Mouse (Mus musculus) kidney, adult 2 months (tissue): Measurements from ENCODE around the gene Rasgrp2. TPM values are rescaled to one million over a fixed set of nuclear protein-coding genes. Genes with fewer than 3 reads are reported as not detected.

ENCODE experiments used
- DNase-seq: peaks from one replicate; pipeline ENCODE4 v3.0.0; 2021
- H3K27ac ChIP-seq: fragments of 200-500 bp; 2 replicates; pipeline ENCODE4 v1.5.1; 2012; ENCODE audit warnings: low read depth, low read length, control low read depth, inconsistent platforms; ENCODE audit not compliant: insufficient read depth
- H3K27me3 ChIP-seq: fragments of 200-500 bp; replicated peaks from 2 replicates; pipeline ENCODE4 v1.6.1; 2012; ENCODE audit warnings: mild to moderate bottlenecking, moderate library complexity, low read length, inconsistent platforms; ENCODE audit not compliant: control insufficient read depth, insufficient read depth
- H3K36me3 ChIP-seq: fragments of 200-500 bp; 2 replicates; pipeline ENCODE4 v1.6.1; 2012; ENCODE audit warnings: mild to moderate bottlenecking, moderate library complexity, low read length, inconsistent platforms; ENCODE audit not compliant: control insufficient read depth, insufficient read depth
- H3K4me1 ChIP-seq: fragments of 200-500 bp; 2 replicates; pipeline ENCODE4 v1.6.1; 2011; ENCODE audit warnings: low read length; ENCODE audit not compliant: control insufficient read depth, insufficient read depth
- H3K4me3 ChIP-seq: fragments of 200-500 bp; 2 replicates; pipeline ENCODE4 v1.5.1; 2011; ENCODE audit warnings: mild to moderate bottlenecking, low read depth, low read length, control low read depth; ENCODE audit not compliant: insufficient read depth
- CTCF ChIP-seq: fragments of 200-500 bp; conservative IDR thresholded peaks from 2 replicates; pipeline ENCODE4 v1.5.1; 2011; ENCODE audit warnings: low read depth, mild to moderate bottlenecking, control low read depth, low read length, moderate library complexity, mixed read lengths; ENCODE audit not compliant: insufficient read depth, insufficient read length
- POLR2A ChIP-seq: fragments of 200-500 bp; IDR thresholded peaks from one replicate; pipeline ENCODE4 v1.6.1; 2011; ENCODE audit warnings: low read depth, low read length, control low read depth
- WGBS: fragments of 180-500 bp; shearing (Covaris S2); methylation state at CpG from one replicate; pipeline ENCODE4 v1.1.7; 2018; 5-methylcytosine and 5-hydroxymethylcytosine counted together
- polyA plus RNA-seq: library from polyadenylated mRNA; depleted of rRNA; stranded (reverse); fragments of >200 nt; gene quantifications from 2 replicates; pipeline ENCODE4 v1.2.3, GENCODE M21; 2012

The Rasgrp2 gene
- polyA plus RNA-seq, 1 experiment = 90.0 TPM

GRCm38 (mm10) chr19:6401131-6401815, 2.1 kb downstream of the Rasgrp2 start:
- under 1% methylated on average over 32 of the region's 32 CpGs for WGBS
- peak; percentile 84 for DNase-seq
- TF ChIP-seq CTCF (peak; percentile 72), POLR2A (no peak)

GRCm38 (mm10) chr19:6401951-6402350, 2.8 kb downstream of the Rasgrp2 start:
- Histone ChIP-seq H3K27me3 (no peaks in the 10 kb centered on the region; the same call in 1 of the 2 replicates), H3K27ac (peak overlapping the region; percentile 80), H3K4me1 (no peaks in the 10 kb centered on the region), H3K4me3 (peak overlapping the region; percentile 59), H3K36me3 (no peaks in the 10 kb centered on the region)
- 19% methylated on average over 9 of the region's 9 CpGs for WGBS
- peak; percentile 79 for DNase-seq
- TF ChIP-seq CTCF (no peak), POLR2A (no peak)

More at GRCm38 (mm10) chr19:6401131-6401815, 2.1 kb downstream of the Rasgrp2 start:
- Histone ChIP-seq H3K4me3 (peak overlapping the region; percentile 59), H3K27ac (peak overlapping the region; percentile 80), H3K27me3 (no peaks in the 10 kb centered on the region; the same call in 1 of the 2 replicates), H3K4me1 (no peaks in the 10 kb centered on the region), H3K36me3 (no peaks in the 10 kb centered on the region)

GRCm38 (mm10) chr19:6403869-6404268, 4.7 kb downstream of the Rasgrp2 start:
- Histone ChIP-seq H3K27ac (no peak overlapping the region), H3K4me1 (no peaks in the 10 kb centered on the region), H3K27me3 (no peaks in the 10 kb centered on the region; the same call in 1 of the 2 replicates), H3K36me3 (no peaks in the 10 kb centered on the region), H3K4me3 (no peak overlapping the region)
- TF ChIP-seq CTCF = no peak
- no peak for TF ChIP-seq POLR2A
- DNase-seq = no peak
- WGBS = 77% methylated on average over 10 of the region's 10 CpGs

- WGBS = 80% methylated on average over 10 of the region's 10 CpGs
- no peak for DNase-seq
- no peaks in the 10 kb centered on the region for H3K4me1 ChIP-seq
- H3K27ac ChIP-seq = no peak overlapping the region
- H3K27me3 ChIP-seq = no peaks in the 10 kb centered on the region
- no peaks in the 10 kb centered on the region for H3K36me3 ChIP-seq
- no peak overlapping the region for H3K4me3 ChIP-seq
- TF ChIP-seq POLR2A (no peak), CTCF (no peak)
Observed at GRCm38 (mm10) chr19:6405433-6405832, 6.3 kb downstream of the Rasgrp2 start.

DNA sequence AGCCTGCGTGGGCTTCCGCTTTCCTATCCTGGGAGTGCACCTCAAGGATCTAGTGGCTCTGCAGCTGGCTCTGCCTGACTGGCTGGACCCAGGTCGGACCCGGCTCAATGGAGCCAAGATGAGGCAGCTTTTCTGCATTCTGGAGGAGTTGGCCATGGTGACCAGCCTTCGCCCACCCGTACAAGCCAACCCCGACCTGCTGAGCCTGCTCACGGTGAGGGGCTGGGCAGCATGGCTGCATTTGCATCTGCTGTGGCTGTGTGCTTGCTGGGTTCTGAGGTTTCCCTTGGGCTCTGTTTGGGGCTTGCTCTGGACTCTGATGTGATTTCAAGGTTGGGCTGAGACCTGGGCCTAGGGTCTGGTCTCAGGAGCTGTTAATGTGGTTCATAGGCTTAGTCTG, 8.0 kb downstream of the Rasgrp2 start:
- Histone ChIP-seq H3K4me1 (no peaks in the 10 kb centered on the region), H3K4me3 (no peak overlapping the region), H3K27me3 (no peaks in the 10 kb centered on the region), H3K36me3 (no peaks in the 10 kb centered on the region), H3K27ac (no peak overlapping the region)
- no peak for DNase-seq
- no peak for TF ChIP-seq CTCF
- no peak for TF ChIP-seq POLR2A
- WGBS = 71% methylated on average over 8 of the region's 8 CpGs

- Histone ChIP-seq H3K36me3 (no peaks in the 10 kb centered on the region), H3K27ac (no peak overlapping the region), H3K27me3 (no peaks in the 10 kb centered on the region), H3K4me1 (no peaks in the 10 kb centered on the region), H3K4me3 (no peak overlapping the region)
- DNase-seq = no peak
- TF ChIP-seq POLR2A (no peak), CTCF (no peak)
- WGBS = 75% methylated on average over 16 of the region's 16 CpGs
Observed at GRCm38 (mm10) chr19:6407816-6408510, 8.8 kb downstream of the Rasgrp2 start.

DNA sequence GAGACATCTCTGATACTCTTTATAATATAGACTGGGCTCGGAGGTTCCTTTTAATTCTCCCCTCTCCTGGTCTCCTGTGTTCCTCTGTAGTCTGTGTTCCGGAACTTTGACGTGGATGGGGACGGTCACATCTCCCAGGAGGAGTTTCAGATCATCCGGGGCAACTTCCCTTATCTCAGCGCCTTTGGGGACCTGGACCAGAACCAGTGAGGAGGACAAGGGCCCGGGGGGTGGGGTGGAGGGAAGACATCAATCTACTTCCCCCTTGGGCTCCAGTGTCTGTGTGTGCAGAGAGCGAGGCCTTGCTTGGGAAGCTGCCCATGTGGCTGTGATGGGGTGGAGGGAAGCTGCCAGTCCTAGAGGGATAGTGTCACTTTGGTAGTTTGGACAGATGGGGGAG, 9.6 kb downstream of the Rasgrp2 start:
- H3K36me3 ChIP-seq = no peaks in the 10 kb centered on the region
- no peak overlapping the region for H3K4me3 ChIP-seq
- TF ChIP-seq CTCF (no peak), POLR2A (no peak)
- H3K27ac ChIP-seq = no peak overlapping the region
- H3K4me1 ChIP-seq = no peaks in the 10 kb centered on the region
- peak; percentile 43 for DNase-seq
- 73% methylated on average over 8 of the region's 8 CpGs for WGBS
- no peaks in the 10 kb centered on the region for H3K27me3 ChIP-seq
